Mouse (Mus musculus): ENCODE data around the gene Smg9.

GRCm38 (mm10) chr7:24448782-24449517 is 49.5 kb downstream of the Smg9 start:
- TF ChIP-seq CTCF (conservative IDR thresholded peaks at IDR 0.05; ENCODE audit: insufficient read depth, insufficient read length, low read depth, low read length) (no peak), POLR2A (IDR thresholded peaks at IDR 0.05; ENCODE audit: low read depth, low read length) (no peak)
